Mouse (Mus musculus): ENCODE data around the gene Golga7b. TPM values are rescaled to one million over a fixed set of nuclear protein-coding genes. Genes with fewer than 3 reads are reported as not detected.

Golga7b gene
- polyA plus RNA-seq, 1 experiment from 2014 or later, result 0.97 TPM

GRCm38 (mm10) chr19:42293216-42293615 lies 45.8 kb downstream of the Golga7b start:
- H3K9ac ChIP-seq (replicated peaks; ENCODE audit: low read depth, low read length), result no peak overlapping the region
- H3K4me3 ChIP-seq (ENCODE audit: low read depth, low read length), result no peak overlapping the region
- no peaks in the 10 kb centered on the region for H3K4me1 ChIP-seq (ENCODE audit: control insufficient read depth, insufficient read depth, low read length)
- no peaks in the 10 kb centered on the region for H3K36me3 ChIP-seq (ENCODE audit: control insufficient read depth, insufficient read depth, low read length)
- H3K9me3 ChIP-seq (ENCODE audit: control insufficient read depth, low read depth, low read length), result no peaks in the 10 kb centered on the region
- WGBS, result 82% methylated on average over 6 of the region's 6 CpGs
- no peak overlapping the region for H3K4me2 ChIP-seq (replicated peaks; ENCODE audit: low read depth, low read length)
- no peak overlapping the region for H3K27ac ChIP-seq (ENCODE audit: low read length)
- H3K27me3 ChIP-seq (ENCODE audit: control insufficient read depth, insufficient read depth, low read length), result no peaks in the 10 kb centered on the region
- no peak for ATAC-seq (ENCODE audit: insufficient number of reproducible peaks, insufficient read depth, low FRiP score, low read depth)

- Histone ChIP-seq H3K27ac (ENCODE audit: low read length) (no peak overlapping the region), H3K4me3 (ENCODE audit: low read depth, low read length) (no peak overlapping the region), H3K9ac (replicated peaks; ENCODE audit: low read depth, low read length) (no peak overlapping the region), H3K36me3 (ENCODE audit: control insufficient read depth, insufficient read depth, low read length) (no peaks in the 10 kb centered on the region), H3K27me3 (ENCODE audit: control insufficient read depth, insufficient read depth, low read length) (no peaks in the 10 kb centered on the region), H3K9me3 (ENCODE audit: control insufficient read depth, low read depth, low read length) (no peaks in the 10 kb centered on the region), H3K4me1 (ENCODE audit: control insufficient read depth, insufficient read depth, low read length) (no peaks in the 10 kb centered on the region), H3K4me2 (replicated peaks; ENCODE audit: low read depth, low read length) (no peak overlapping the region)
- WGBS, result 67% methylated on average over 12 of the region's 12 CpGs
- ATAC-seq (ENCODE audit: insufficient number of reproducible peaks, insufficient read depth, low FRiP score, low read depth), result no peak
Observed at GRCm38 (mm10) chr19:42303210-42303813, 55.9 kb downstream of the Golga7b start.

GRCm38 (mm10) chr19:42304506-42304905 lies 57.1 kb downstream of the Golga7b start:
- no peak for ATAC-seq (ENCODE audit: insufficient number of reproducible peaks, insufficient read depth, low FRiP score, low read depth)
- no peak overlapping the region for H3K4me2 ChIP-seq (replicated peaks; ENCODE audit: low read depth, low read length)
- H3K4me3 ChIP-seq (ENCODE audit: low read depth, low read length), result no peak overlapping the region
- no peak overlapping the region for H3K9ac ChIP-seq (replicated peaks; ENCODE audit: low read depth, low read length)
- WGBS, result 87% methylated on average over 13 of the region's 13 CpGs
- no peak overlapping the region for H3K27ac ChIP-seq (ENCODE audit: low read length)
- H3K4me1 ChIP-seq (ENCODE audit: control insufficient read depth, insufficient read depth, low read length), result no peaks in the 10 kb centered on the region
- H3K9me3 ChIP-seq (ENCODE audit: control insufficient read depth, low read depth, low read length), result no peaks in the 10 kb centered on the region
- H3K27me3 ChIP-seq (ENCODE audit: control insufficient read depth, insufficient read depth, low read length), result no peaks in the 10 kb centered on the region
- H3K36me3 ChIP-seq (ENCODE audit: control insufficient read depth, insufficient read depth, low read length), result no peaks in the 10 kb centered on the region

- H3K27ac ChIP-seq (ENCODE audit: low read length), result no peak overlapping the region
- no peaks in the 10 kb centered on the region for H3K4me1 ChIP-seq (ENCODE audit: control insufficient read depth, insufficient read depth, low read length)
- H3K9me3 ChIP-seq (ENCODE audit: control insufficient read depth, low read depth, low read length), result no peaks in the 10 kb centered on the region
- no peak for ATAC-seq (ENCODE audit: insufficient number of reproducible peaks, insufficient read depth, low FRiP score, low read depth)
- H3K4me3 ChIP-seq (ENCODE audit: low read depth, low read length), result no peak overlapping the region
- no peaks in the 10 kb centered on the region for H3K36me3 ChIP-seq (ENCODE audit: control insufficient read depth, insufficient read depth, low read length)
- H3K27me3 ChIP-seq (ENCODE audit: control insufficient read depth, insufficient read depth, low read length), result no peaks in the 10 kb centered on the region
- WGBS, result 60% methylated on average over 8 of the region's 8 CpGs
- no peak overlapping the region for H3K4me2 ChIP-seq (replicated peaks; ENCODE audit: low read depth, low read length)
- H3K9ac ChIP-seq (replicated peaks; ENCODE audit: low read depth, low read length), result no peak overlapping the region
Observed at GRCm38 (mm10) chr19:42305746-42306145, 58.4 kb downstream of the Golga7b start.

- no peak overlapping the region for H3K4me3 ChIP-seq (ENCODE audit: low read depth, low read length)
- no peak for ATAC-seq (ENCODE audit: insufficient number of reproducible peaks, insufficient read depth, low FRiP score, low read depth)
- WGBS, result 32% methylated on average over 7 of the region's 7 CpGs
- H3K27ac ChIP-seq (ENCODE audit: low read length), result no peak overlapping the region
- H3K27me3 ChIP-seq (ENCODE audit: control insufficient read depth, insufficient read depth, low read length), result no peaks in the 10 kb centered on the region
- no peaks in the 10 kb centered on the region for H3K36me3 ChIP-seq (ENCODE audit: control insufficient read depth, insufficient read depth, low read length)
- H3K9me3 ChIP-seq (ENCODE audit: control insufficient read depth, low read depth, low read length), result no peaks in the 10 kb centered on the region
- H3K4me2 ChIP-seq (replicated peaks; ENCODE audit: low read depth, low read length), result no peak overlapping the region
- no peak overlapping the region for H3K9ac ChIP-seq (replicated peaks; ENCODE audit: low read depth, low read length)
- no peaks in the 10 kb centered on the region for H3K4me1 ChIP-seq (ENCODE audit: control insufficient read depth, insufficient read depth, low read length)
Observed at GRCm38 (mm10) chr19:42306202-42306601, 58.8 kb downstream of the Golga7b start.

GRCm38 (mm10) chr19:42307019-42307418 lies 59.6 kb downstream of the Golga7b start:
- ATAC-seq (ENCODE audit: insufficient number of reproducible peaks, insufficient read depth, low FRiP score, low read depth), result no peak
- Histone ChIP-seq H3K4me2 (replicated peaks; ENCODE audit: low read depth, low read length) (no peak overlapping the region), H3K27ac (ENCODE audit: low read length) (no peak overlapping the region), H3K27me3 (ENCODE audit: control insufficient read depth, insufficient read depth, low read length) (no peaks in the 10 kb centered on the region), H3K36me3 (ENCODE audit: control insufficient read depth, insufficient read depth, low read length) (no peaks in the 10 kb centered on the region), H3K4me3 (ENCODE audit: low read depth, low read length) (no peak overlapping the region), H3K9ac (replicated peaks; ENCODE audit: low read depth, low read length) (no peak overlapping the region), H3K9me3 (ENCODE audit: control insufficient read depth, low read depth, low read length) (no peaks in the 10 kb centered on the region), H3K4me1 (ENCODE audit: control insufficient read depth, insufficient read depth, low read length) (no peaks in the 10 kb centered on the region)
- 3% methylated on average over 8 of the region's 8 CpGs for WGBS

GRCm38 (mm10) chr19:42308931-42309330 lies 61.6 kb downstream of the Golga7b start:
- Histone ChIP-seq H3K27ac (ENCODE audit: low read length) (no peak overlapping the region), H3K4me1 (ENCODE audit: control insufficient read depth, insufficient read depth, low read length) (no peaks in the 10 kb centered on the region), H3K9ac (replicated peaks; ENCODE audit: low read depth, low read length) (no peak overlapping the region), H3K9me3 (ENCODE audit: control insufficient read depth, low read depth, low read length) (no peaks in the 10 kb centered on the region), H3K4me2 (replicated peaks; ENCODE audit: low read depth, low read length) (no peak overlapping the region), H3K4me3 (ENCODE audit: low read depth, low read length) (no peak overlapping the region), H3K27me3 (ENCODE audit: control insufficient read depth, insufficient read depth, low read length) (no peaks in the 10 kb centered on the region), H3K36me3 (ENCODE audit: control insufficient read depth, insufficient read depth, low read length) (no peaks in the 10 kb centered on the region)
- ATAC-seq (ENCODE audit: insufficient number of reproducible peaks, insufficient read depth, low FRiP score, low read depth), result no peak
- 89% methylated on average over 12 of the region's 12 CpGs for WGBS

- 21% methylated on average over 2 of the region's 2 CpGs for WGBS
- H3K4me1 ChIP-seq (ENCODE audit: control insufficient read depth, insufficient read depth, low read length), result 0 out of 2 replicates have a peak, but pooled peaks cover 2% of the 10 kb centered on the region
- no peak overlapping the region for H3K4me3 ChIP-seq (ENCODE audit: low read depth, low read length)
Observed at GRCm38 (mm10) chr19:42311332-42311731, 64.0 kb downstream of the Golga7b start.

GRCm38 (mm10) chr19:42312191-42312590 lies 64.8 kb downstream of the Golga7b start:
- H3K9me3 ChIP-seq (ENCODE audit: control insufficient read depth, low read depth, low read length), result no peaks in the 10 kb centered on the region
- no peak for ATAC-seq (ENCODE audit: insufficient number of reproducible peaks, insufficient read depth, low FRiP score, low read depth)
- H3K36me3 ChIP-seq (ENCODE audit: control insufficient read depth, insufficient read depth, low read length), result no peaks in the 10 kb centered on the region
- no peak overlapping the region for H3K4me2 ChIP-seq (replicated peaks; ENCODE audit: low read depth, low read length)
- 0 out of 2 replicates have a peak, but pooled peaks cover 4% of the 10 kb centered on the region for H3K4me1 ChIP-seq (ENCODE audit: control insufficient read depth, insufficient read depth, low read length)
- WGBS, result 71% methylated on average over 3 of the region's 3 CpGs
- H3K9ac ChIP-seq (replicated peaks; ENCODE audit: low read depth, low read length), result no peak overlapping the region
- H3K27ac ChIP-seq (ENCODE audit: low read length), result no peak overlapping the region
- no peaks in the 10 kb centered on the region for H3K27me3 ChIP-seq (ENCODE audit: control insufficient read depth, insufficient read depth, low read length)
- H3K4me3 ChIP-seq (ENCODE audit: low read depth, low read length), result no peak overlapping the region

More at GRCm38 (mm10) chr19:42311332-42311731, 64.0 kb downstream of the Golga7b start:
- Histone ChIP-seq H3K27ac (ENCODE audit: low read length) (no peak overlapping the region), H3K27me3 (ENCODE audit: control insufficient read depth, insufficient read depth, low read length) (no peaks in the 10 kb centered on the region), H3K36me3 (ENCODE audit: control insufficient read depth, insufficient read depth, low read length) (no peaks in the 10 kb centered on the region), H3K9ac (replicated peaks; ENCODE audit: low read depth, low read length) (no peak overlapping the region), H3K9me3 (ENCODE audit: control insufficient read depth, low read depth, low read length) (no peaks in the 10 kb centered on the region), H3K4me2 (replicated peaks; ENCODE audit: low read depth, low read length) (no peak overlapping the region)
- ATAC-seq (ENCODE audit: insufficient number of reproducible peaks, insufficient read depth, low FRiP score, low read depth), result no peak
